Mouse (Mus musculus) embryonic fibroblast, embryonic 13.5 days (primary cell): ENCODE data around the gene Cpm. TPM values are rescaled to one million over a fixed set of nuclear protein-coding genes. Genes with fewer than 3 reads are reported as not detected.
A peak's percentile ranks its signal among the peaks of the same experiment; 100 is the strongest.

Source experiments
- H3K27ac ChIP-seq: 2 replicates; pipeline ENCODE4 v1.5.1; 2012; ENCODE audit warnings: low read length, control low read depth, inconsistent platforms; ENCODE audit not compliant: insufficient read depth
- H3K4me1 ChIP-seq: 2 replicates; pipeline ENCODE4 v1.6.1; 2011; ENCODE audit warnings: low read length; ENCODE audit not compliant: control insufficient read depth, insufficient read depth
- H3K4me3 ChIP-seq: 2 replicates; pipeline ENCODE4 v1.5.1; 2011; ENCODE audit warnings: mild to moderate bottlenecking, control low read depth, low read length; ENCODE audit not compliant: insufficient read depth
- CTCF ChIP-seq: IDR thresholded peaks from 2 replicates; pipeline ENCODE4 v1.5.1; 2011; ENCODE audit warnings: mild to moderate bottlenecking, control low read depth, low read length, moderate library complexity, borderline replicate concordance; ENCODE audit not compliant: insufficient read depth
- POLR2A ChIP-seq: IDR thresholded peaks from 2 replicates; pipeline ENCODE4 v1.6.1; 2011; ENCODE audit warnings: low read depth, mild to moderate bottlenecking, control low read depth, low read length, moderate library complexity
- polyA plus RNA-seq: library from polyadenylated mRNA; stranded (reverse); fragments of >200 nt; gene quantifications from 2 replicates; pipeline ENCODE4 v1.2.4, GENCODE M21; 2011; ENCODE audit warnings: low read depth; ENCODE audit not compliant: missing spikeins, insufficient read length

The Cpm gene
- polyA plus RNA-seq, 1 experiment: 1.4 TPM

DNA sequence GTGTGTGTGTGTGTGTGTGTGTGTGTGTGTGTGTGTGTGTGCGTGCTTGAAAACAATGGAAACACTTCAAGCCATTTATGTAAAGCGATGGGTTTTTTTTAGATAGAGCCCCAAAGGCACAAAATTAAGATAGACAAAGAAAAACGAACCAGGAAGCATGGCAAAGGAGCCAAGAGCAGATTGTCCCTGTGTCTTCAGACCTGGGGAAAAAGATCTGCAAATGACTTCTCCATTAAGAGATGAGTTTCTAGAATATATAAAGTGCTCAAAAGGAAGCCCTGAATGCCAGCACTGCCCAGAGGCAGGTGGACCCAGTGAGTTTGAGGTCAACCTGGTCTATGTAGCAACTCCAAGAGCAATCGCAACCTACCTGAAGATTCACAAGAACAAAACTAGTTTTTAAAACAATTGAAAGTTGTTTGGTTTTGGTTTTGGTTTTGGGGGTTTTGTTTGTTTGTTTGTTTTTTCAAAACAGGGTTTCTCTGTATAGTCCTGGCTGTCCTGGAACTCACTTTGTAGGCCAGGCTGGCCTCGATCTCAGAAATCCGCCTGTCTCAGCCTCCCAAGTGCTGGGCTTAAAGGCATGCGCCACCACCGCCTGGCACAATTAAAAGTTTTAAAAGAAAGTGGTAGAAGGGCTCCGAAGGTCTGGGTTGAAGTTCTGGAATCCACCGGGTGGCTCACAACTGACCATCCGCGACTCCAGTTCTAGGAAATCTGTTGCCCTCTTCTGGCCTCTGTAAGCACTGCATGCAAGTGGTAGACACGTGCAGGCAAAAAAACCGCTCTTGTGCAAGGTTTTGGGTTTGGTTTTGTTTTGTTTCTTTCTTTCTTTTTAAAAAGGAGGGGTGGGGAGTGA is 52.9 kb downstream of the Cpm start:
- no peak overlapping the region for H3K27ac ChIP-seq
- no peak for TF ChIP-seq POLR2A
- peak; percentile 18; the same call in 1 of the 2 replicates for TF ChIP-seq CTCF
- H3K4me1 ChIP-seq: no peaks in the 10 kb centered on the region

GRCm38 (mm10) chr10:117682858-117683733 is 53.8 kb downstream of the Cpm start:
- H3K4me3 ChIP-seq: no peak overlapping the region
- no peak overlapping the region for H3K27ac ChIP-seq
- TF ChIP-seq POLR2A (no peak), CTCF (no peak)
- H3K4me1 ChIP-seq: no peaks in the 10 kb centered on the region

More for the DNA sequence above, 52.9 kb downstream of the Cpm start:
- H3K4me3 ChIP-seq: no peak overlapping the region

DNA sequence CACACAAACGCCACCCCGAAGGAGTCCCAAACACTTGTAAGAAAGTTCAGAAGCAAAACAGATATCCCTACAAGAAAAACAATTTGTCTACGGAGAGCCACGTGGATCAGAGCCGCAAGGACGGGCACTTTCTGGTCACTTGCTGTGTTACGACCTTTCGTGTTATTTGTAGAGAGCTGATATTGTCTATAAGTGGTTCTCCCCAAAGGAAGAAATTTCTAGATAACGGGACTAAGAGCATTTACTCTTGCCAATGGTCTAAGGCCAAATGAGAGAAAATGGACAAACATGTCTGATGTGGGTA is 54.4 kb downstream of the Cpm start:
- H3K4me3 ChIP-seq: no peak overlapping the region
- no peak for TF ChIP-seq CTCF
- no peak for TF ChIP-seq POLR2A

DNA sequence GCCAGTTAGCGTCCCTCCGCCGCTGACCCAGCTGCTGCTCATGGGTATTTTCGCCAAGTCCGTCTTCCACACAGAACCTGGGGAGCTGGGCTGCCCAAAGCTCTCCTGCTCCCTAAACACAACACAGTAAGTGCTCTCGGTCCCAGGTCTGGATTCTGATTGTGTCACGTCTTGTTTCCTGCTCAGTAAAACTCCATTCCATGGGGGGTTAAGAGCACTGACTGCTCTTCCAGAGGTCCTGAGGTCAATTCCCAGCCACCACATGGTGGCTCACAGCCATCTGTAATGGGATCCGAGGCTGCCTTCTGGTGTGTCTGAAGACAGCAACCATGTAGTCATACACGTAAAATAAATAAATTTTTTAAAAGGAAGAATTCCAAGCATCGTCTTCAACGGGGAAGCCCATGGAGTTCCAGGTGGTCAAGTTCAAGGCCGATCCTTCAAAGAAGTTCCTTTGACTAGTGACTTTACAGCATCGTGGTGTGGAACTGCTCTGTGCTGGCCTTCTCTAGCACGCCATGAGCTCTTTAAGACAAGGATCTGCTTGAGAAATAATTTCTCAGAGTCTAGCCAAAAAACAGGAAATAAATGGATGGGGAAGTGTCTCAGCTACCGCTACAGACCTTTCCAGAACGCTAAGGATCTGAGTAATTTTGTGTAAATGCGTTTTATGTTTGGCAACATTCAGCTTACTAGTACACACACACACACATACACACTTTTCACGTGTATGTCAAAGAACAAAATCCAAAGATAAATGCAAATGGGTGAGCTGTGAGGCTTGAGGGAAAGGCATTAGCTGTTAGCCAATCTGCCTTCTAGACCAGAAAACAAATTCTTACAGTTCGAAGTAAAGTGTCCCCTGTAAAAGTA is 55.2 kb downstream of the Cpm start:
- Histone ChIP-seq H3K27ac (no peak overlapping the region), H3K4me1 (no peaks in the 10 kb centered on the region), H3K4me3 (no peak overlapping the region)
- no peak for TF ChIP-seq CTCF
- TF ChIP-seq POLR2A: no peak

More for the DNA sequence above, 54.4 kb downstream of the Cpm start:
- H3K4me1 ChIP-seq: no peaks in the 10 kb centered on the region
- no peak overlapping the region for H3K27ac ChIP-seq

GRCm38 (mm10) chr10:117685171-117685848 is 56.0 kb downstream of the Cpm start:
- Histone ChIP-seq H3K27ac (no peak overlapping the region), H3K4me3 (no peak overlapping the region), H3K4me1 (no peaks in the 10 kb centered on the region)
- no peak for TF ChIP-seq CTCF
- no peak for TF ChIP-seq POLR2A

- no peak overlapping the region for H3K4me3 ChIP-seq
- no peak for TF ChIP-seq CTCF
- TF ChIP-seq POLR2A: no peak
- no peaks in the 10 kb centered on the region for H3K4me1 ChIP-seq
- no peak overlapping the region for H3K27ac ChIP-seq
These were observed 56.7 kb downstream of the Cpm start for GRCm38 (mm10) chr10:117685849-117686591.

DNA sequence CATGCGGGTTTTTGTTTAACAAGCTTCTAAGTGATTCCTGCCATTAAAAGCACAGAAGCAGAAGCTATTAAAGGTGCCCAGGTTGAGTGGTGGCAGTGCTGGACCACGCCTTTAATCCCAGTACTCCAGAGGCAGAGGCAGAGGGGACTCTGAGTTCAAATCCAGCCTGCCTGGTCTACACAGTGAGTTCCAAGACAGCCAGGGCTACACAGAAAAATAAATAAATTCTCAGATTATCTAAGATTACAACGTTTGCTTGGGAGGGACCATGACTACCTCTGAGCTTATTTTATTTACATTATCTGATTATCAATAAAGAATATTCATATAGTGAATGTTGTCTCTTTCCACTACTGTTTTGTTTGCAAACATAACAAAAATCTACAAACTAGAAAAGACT is 57.7 kb downstream of the Cpm start:
- Histone ChIP-seq H3K27ac (no peak overlapping the region), H3K4me3 (no peak overlapping the region), H3K4me1 (no peaks in the 10 kb centered on the region)
- TF ChIP-seq CTCF (no peak), POLR2A (no peak)

DNA sequence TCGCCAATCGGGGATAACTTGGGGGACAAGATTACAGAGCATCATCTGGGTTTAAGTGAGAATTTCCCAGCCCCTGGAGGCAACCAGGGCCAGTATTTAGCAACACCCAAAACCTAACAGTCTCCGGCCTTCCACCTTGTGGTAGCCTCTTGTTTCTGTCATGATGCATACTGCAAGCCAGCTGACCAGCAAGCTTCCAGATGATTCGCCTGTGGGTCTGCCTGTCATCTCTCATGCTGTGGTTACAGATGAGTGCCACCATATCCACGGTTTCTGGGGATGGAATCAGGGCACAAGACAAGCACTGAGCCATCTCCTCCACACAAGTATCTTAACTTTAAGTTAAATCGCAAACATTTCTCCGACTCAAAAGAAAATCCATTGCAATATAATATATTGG is 58.3 kb downstream of the Cpm start:
- TF ChIP-seq CTCF (no peak), POLR2A (no peak)
- Histone ChIP-seq H3K4me1 (no peaks in the 10 kb centered on the region), H3K27ac (no peak overlapping the region), H3K4me3 (no peak overlapping the region)
